Mouse (Mus musculus) embryonic fibroblast, embryonic 13.5 days (primary cell): ENCODE data around the gene Vstm5.
"Not testable (repeated sequence)": the region's sequence is repeated elsewhere in the genome, so short reads cannot be mapped to it uniquely, and the experiment has no call there.

Experiments
- CTCF ChIP-seq: IDR thresholded peaks from 2 replicates; pipeline ENCODE4 v1.5.1; 2011; ENCODE audit warnings: mild to moderate bottlenecking, control low read depth, low read length, moderate library complexity, borderline replicate concordance; ENCODE audit not compliant: insufficient read depth
- POLR2A ChIP-seq: IDR thresholded peaks from 2 replicates; pipeline ENCODE4 v1.6.1; 2011; ENCODE audit warnings: low read depth, mild to moderate bottlenecking, control low read depth, low read length, moderate library complexity

DNA sequence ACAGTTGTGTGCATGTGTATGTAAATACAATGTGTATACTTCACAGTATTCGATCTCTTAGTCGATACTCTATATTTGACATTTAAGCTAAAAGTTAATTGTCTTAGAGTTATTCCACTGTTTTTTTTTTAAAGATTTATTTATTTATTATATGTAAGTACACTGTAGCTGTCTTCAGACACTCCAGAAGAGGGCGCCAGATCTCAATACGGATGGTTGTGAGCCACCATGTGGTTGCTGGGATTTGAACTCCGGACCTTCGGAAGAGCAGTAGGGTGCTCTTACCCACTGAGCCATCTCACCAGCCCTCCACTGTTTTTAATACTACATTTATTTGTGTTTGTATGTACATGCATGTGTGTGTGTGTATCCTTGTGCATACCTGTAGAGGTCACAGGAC, 63.2 kb downstream of the Vstm5 start:
- TF ChIP-seq CTCF, POLR2A: not testable (repeated sequence)
